Mouse (Mus musculus) ovary, postnatal 10 days (tissue): Measurements from ENCODE around the gene Olfr894.
"Not testable (repeated sequence)": the region's sequence is repeated elsewhere in the genome, so short reads cannot be mapped to it uniquely, and the experiment has no call there.

Experiments
- DNase-seq: peaks from one replicate; pipeline ENCODE4 v3.0.0; 2022; ENCODE audit warnings: low spot score

Olfr894 gene

DNA sequence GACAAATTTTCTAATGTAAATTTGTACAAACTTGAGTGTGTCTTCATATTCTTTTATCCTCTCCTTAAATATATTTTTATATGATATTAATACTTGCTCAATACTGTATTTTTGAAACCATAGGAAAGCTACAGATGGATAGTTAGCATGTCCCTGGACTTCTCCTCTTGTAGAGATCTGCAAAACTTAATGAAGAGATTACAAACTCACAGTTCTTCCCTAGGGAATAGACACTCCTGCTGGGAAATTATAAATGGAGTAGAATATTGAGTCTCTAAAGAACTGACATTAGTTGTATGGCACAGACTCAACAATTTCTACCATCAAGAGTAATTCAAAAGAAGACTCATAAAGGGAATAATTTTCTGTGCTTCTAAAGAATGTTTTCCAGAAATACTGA lies at the start of gene Olfr894:
Gene Olfr894 (plus strand): TSS at position 301 of the 400 bp plus-strand sequence.
- no peak for DNase-seq

GRCm38 (mm10) chr9:38168341-38168740 lies 49.5 kb upstream of the Olfr894 start:
- not testable (repeated sequence) for DNase-seq

- DNase-seq = no peak
Measured at GRCm38 (mm10) chr9:38180721-38181120, 37.1 kb upstream of the Olfr894 start, which contains the start of gene Olfr891. Gene Olfr891, minus strand, starts transcription at chr9:38180821.

- DNase-seq = no peak
Measured at GRCm38 (mm10) chr9:38208065-38208464, 9.8 kb upstream of the Olfr894 start, which contains the start of gene Olfr893. Gene Olfr893, plus strand, starts transcription at chr9:38208365.

DNA sequence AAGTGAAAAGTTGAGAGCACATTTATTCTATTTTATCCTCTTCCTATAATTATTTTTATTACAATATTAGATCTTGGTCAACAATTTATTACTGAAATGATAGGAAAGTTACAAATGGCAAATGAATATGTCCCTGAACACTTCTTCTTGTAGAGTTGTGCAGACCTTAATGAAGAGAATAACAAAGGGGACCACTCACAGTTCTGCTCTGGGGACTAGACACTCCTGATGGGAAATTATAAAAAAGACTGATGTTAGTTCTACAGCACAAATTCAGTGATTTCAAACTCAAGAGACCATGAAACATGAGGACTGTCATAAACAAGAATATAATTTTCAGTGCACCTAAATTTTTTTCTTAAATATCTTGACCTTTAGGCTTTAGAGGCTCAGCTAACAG lies 34.6 kb downstream of the Olfr894 start, which contains the start of gene Olfr143:
Gene Olfr143 (plus strand): TSS at position 301 of the 400 bp plus-strand sequence.
- no peak for DNase-seq

GRCm38 (mm10) chr9:38267551-38267950 lies 49.7 kb downstream of the Olfr894 start, which contains the start of gene Olfr895:
Gene Olfr895, plus strand, starts transcription at chr9:38267851.
- no peak for DNase-seq
